12 mouse cellular contexts compared by ENCODE assay signal in genomic region chr14:18731154-18731553, GRCm38 (mm10).
A peak's percentile ranks its signal among the peaks of the same experiment; 100 is the strongest.
DNase-seq lines count a peak whose midpoint lies in the region; ATAC-seq and TF ChIP-seq lines count a peak whose summit lies in the region.
"Had no signal": no experiment of that assay in that cellular context is flagged by ENCODE, and none has a peak within 500 bp of the region (broad histone marks: within the 10 kb centered on the region; RNA-seq: fewer than 3 reads in every experiment).

No protein-coding gene starts in this region.

- H3K27me3 ChIP-seq in intestine, postnatal 0 days (replicated peaks; ENCODE audit: control insufficient read depth, insufficient read depth, low read length): no peaks in the 10 kb centered on the region
- no peaks in the 10 kb centered on the region for H3K27me3 ChIP-seq in neural tube, embryonic 15.5 days (replicated peaks)
- H3K27me3 ChIP-seq: neural tube, embryonic 13.5 days; stomach, embryonic 15.5 days had no signal

- peak overlapping the region; percentile 41; the same call in 1 of the 2 replicates for H3K27ac ChIP-seq in intestine, postnatal 0 days (ENCODE audit: low read depth, low read length)
- no peak overlapping the region for H3K27ac ChIP-seq in neural tube, embryonic 15.5 days (replicated peaks)
- H3K27ac ChIP-seq: neural tube, embryonic 13.5 days had no signal

- H3K9ac ChIP-seq in intestine, postnatal 0 days (ENCODE audit: low read depth, low read length): no peak overlapping the region
- H3K9ac ChIP-seq in neural tube, embryonic 15.5 days (replicated peaks): no peak overlapping the region
- H3K9ac ChIP-seq: neural tube, embryonic 13.5 days; stomach, embryonic 15.5 days had no signal

- H3K4me1 ChIP-seq in intestine, postnatal 0 days (replicated peaks; ENCODE audit: control insufficient read depth, insufficient read depth, low read length): no peaks in the 10 kb centered on the region
- no peaks in the 10 kb centered on the region for H3K4me1 ChIP-seq in neural tube, embryonic 15.5 days
- H3K4me1 ChIP-seq: stomach, embryonic 15.5 days had no signal

- no peak overlapping the region for H3K4me2 ChIP-seq in intestine, postnatal 0 days (replicated peaks; ENCODE audit: low read depth)
- H3K4me2 ChIP-seq in neural tube, embryonic 15.5 days: no peak overlapping the region
- H3K4me2 ChIP-seq: neural tube, embryonic 13.5 days; stomach, embryonic 15.5 days had no signal

- no peak for ATAC-seq in intestine, postnatal 0 days
- ATAC-seq in neural tube, embryonic 15.5 days (ENCODE audit: low FRiP score): no peak
- ATAC-seq: activated CD4-positive, CD25-positive, alpha-beta regulatory T cell, adult 4 months had no signal

- no peak overlapping the region for H3K4me3 ChIP-seq in intestine, postnatal 0 days (ENCODE audit: low read depth, low read length)
- H3K4me3 ChIP-seq in neural tube, embryonic 15.5 days (replicated peaks): no peak overlapping the region
- H3K4me3 ChIP-seq: neural tube, embryonic 13.5 days; stomach, embryonic 15.5 days had no signal

- no peaks in the 10 kb centered on the region for H3K9me3 ChIP-seq in intestine, postnatal 0 days (ENCODE audit: control insufficient read depth)
- no peaks in the 10 kb centered on the region for H3K9me3 ChIP-seq in neural tube, embryonic 15.5 days (replicated peaks)
- H3K9me3 ChIP-seq: neural tube, embryonic 13.5 days; stomach, embryonic 15.5 days had no signal

- no peak for TF ChIP-seq CTCF in intestine, postnatal 0 days (IDR thresholded peaks at IDR 0.05; ENCODE audit: low read depth)

- DNase-seq in kidney, postnatal 10 days: peak; percentile 34
- DNase-seq in kidney, postnatal 4 days: no peak
- DNase-seq in fat pad, adult 2 months (ENCODE audit: extremely low read depth, low read depth, low spot score): peak; percentile 8
- peak; percentile 37 for DNase-seq in lung, postnatal 36 days
- DNase-seq in spleen, postnatal 10 days (ENCODE audit: low spot score in 2 of 2): no peak
- DNase-seq in yolk sac, embryonic 10.5 days (ENCODE audit: low spot score): no peak
- DNase-seq: cerebellum, adult 9-11 months had no signal

- H3K36me3 ChIP-seq in intestine, postnatal 0 days (ENCODE audit: control insufficient read depth, insufficient read depth): no peaks in the 10 kb centered on the region
- H3K36me3 ChIP-seq in neural tube, embryonic 15.5 days: no peaks in the 10 kb centered on the region
- H3K36me3 ChIP-seq: neural tube, embryonic 13.5 days; stomach, embryonic 15.5 days had no signal

- WGBS in intestine, postnatal 0 days: 68% methylated on average over 4 of the region's 4 CpGs
- 48% methylated on average over 4 of the region's 4 CpGs for WGBS in neural tube, embryonic 15.5 days

Comparison
In these comparisons a context has a peak if more than half of its experiments do, and no peak if none do; other contexts are left out.
1. DNase-seq: peak in kidney, postnatal 10 days (single experiment), fat pad, adult 2 months (single experiment) and lung, postnatal 36 days (single experiment); none in kidney, postnatal 4 days (0 of 2), spleen, postnatal 10 days (0 of 2) and yolk sac, embryonic 10.5 days (single experiment).